Mouse (Mus musculus) lung, postnatal 36 days (tissue): ENCODE measurements around the gene Pla2g5.
A peak's percentile ranks its signal among the peaks of the same experiment; 100 is the strongest.

Experiments used
- DNase-seq: peaks from one replicate; pipeline ENCODE4 v3.0.0; 2022; ENCODE audit warnings: mixed read lengths

The Pla2g5 gene

DNA sequence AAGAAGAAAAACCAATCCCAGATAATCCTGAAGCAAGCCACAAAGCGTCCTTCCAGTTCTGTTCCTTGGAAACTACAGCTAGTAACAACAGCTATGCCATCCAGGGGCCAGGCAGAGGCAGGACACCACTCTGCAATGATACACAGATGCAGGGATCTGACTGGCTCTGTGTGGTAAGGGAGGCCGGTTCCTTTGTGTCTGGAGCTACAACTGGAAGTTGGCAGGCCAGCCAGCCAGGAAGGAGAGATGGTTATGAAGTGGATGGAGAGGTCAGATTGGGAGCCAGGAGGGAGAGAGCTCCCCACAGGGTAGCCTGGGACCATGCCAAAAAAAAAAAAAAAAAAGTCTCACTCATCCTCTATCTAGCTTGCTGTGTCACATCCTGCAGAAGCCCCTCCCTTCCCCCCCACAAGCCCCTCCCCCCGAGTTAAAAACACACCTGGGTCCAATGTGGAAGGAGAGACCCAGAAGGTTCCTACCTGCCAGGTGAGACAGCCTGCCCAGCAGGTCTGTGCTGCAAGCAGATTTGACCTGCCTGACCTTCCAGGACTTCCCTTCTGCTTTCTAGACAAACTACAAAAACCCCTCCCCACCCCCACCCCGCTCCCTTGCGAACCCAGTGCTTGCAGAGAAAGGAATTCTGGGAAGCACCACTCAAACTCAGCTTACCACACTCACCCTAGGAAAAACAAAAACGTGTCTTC, 66.6 kb downstream of the Pla2g5 start:
- no peak for DNase-seq

DNA sequence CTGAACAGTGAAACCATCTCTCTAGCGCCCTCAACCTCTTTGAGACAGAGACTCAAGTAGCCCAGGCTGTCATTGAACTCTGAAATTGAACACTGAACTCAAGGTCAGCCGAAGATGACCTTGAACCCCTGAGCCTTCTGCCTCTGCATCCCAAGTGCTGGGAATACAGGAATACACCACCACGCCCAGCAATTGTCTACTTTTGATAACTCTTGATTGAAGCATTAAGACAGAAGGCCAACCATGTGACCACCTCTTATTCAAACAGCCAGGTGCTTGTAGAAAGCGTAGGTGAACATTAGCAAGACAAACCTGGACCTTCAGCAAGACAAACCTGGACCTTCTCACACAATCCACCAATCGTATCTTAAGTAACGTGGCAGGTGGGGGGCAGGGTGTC, 68.9 kb downstream of the Pla2g5 start:
- no peak for DNase-seq

DNA sequence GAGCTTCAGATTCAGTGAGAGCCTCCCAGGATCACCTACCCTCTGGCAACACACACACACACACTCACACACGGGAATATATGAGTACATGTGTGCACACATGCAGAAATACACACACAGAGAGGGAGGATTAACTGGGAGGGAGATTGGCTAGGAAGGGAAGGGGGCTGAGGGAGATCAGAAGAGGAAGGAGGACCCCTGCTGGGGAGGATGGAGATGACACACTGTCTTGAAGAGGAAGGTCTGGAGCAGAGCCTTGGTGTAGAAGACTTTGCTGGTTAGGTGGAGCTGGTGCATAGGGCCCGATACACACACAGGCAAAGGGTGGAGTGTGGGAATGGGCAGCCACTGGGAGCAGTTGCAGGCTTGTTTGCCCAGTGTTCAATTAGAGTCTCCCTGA, 70.0 kb downstream of the Pla2g5 start:
- peak; percentile 35 for DNase-seq

- DNase-seq: peak; percentile 40
These were observed 70.7 kb downstream of the Pla2g5 start for GRCm38 (mm10) chr4:138792599-138792998.

DNA sequence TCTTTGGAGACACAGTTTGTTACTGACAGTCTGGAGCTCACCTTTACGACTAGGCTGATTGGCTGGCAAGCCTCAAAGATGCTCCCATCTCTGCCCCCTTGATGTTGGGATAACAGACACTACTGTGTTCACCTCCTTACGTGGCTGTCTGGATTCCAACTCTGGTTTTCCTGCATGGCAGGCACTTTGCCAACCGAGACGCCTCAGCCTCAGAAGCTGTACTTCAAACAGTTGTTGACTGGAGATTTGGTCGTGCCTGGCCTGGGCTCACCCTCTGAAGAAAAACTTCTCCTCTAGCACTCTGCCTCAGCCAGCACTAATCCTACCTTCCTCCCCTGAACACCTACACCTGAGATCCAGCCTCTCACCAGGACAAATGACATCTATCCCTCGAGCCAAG, 71.8 kb downstream of the Pla2g5 start:
- no peak for DNase-seq

GRCm38 (mm10) chr4:138788381-138788780, 74.9 kb downstream of the Pla2g5 start:
- no peak for DNase-seq

- no peak for DNase-seq
These were observed 77.1 kb downstream of the Pla2g5 start for GRCm38 (mm10) chr4:138786141-138786540.

GRCm38 (mm10) chr4:138785721-138786120, 77.6 kb downstream of the Pla2g5 start:
- DNase-seq: no peak

DNA sequence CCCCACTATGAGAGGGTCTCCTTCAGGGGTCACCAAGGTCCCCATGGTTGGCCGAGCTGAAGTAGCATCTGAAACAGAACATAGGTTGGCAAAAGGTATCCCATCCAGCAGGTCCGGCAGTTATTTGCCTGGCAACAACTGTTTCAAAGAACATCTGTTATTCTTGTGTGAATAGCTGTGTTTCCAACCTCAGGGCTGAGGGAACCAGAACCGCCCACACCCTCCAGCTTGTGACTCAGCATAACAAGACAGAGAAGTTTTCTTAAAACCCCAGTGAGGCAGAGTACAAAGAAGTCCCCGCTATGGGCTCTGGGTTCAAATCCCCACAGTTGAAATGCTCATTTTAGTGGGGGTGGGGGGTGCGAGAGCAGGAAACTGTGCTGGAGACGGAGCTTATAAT, 81.2 kb downstream of the Pla2g5 start:
- no peak for DNase-seq

DNA sequence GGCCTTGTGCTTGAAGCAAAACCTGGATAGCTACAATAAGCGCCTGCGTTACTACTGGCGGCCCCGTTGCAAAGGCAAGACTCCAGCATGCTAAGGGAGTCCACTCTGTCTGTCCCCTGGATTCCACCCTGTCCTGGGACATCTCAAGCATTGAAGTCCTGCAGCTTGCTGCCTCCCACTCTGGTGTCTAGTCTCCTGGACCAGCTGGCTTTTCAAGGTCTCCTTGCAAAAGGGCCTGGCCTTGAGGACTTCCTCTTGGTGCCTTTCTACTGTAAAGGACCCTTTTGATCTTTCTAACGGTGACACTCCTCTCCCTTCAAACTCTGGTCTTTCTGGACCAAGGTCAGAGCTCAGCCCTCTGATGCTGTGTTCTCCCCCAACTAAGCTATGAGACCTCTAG, 83.0 kb downstream of the Pla2g5 start:
- no peak for DNase-seq

DNA sequence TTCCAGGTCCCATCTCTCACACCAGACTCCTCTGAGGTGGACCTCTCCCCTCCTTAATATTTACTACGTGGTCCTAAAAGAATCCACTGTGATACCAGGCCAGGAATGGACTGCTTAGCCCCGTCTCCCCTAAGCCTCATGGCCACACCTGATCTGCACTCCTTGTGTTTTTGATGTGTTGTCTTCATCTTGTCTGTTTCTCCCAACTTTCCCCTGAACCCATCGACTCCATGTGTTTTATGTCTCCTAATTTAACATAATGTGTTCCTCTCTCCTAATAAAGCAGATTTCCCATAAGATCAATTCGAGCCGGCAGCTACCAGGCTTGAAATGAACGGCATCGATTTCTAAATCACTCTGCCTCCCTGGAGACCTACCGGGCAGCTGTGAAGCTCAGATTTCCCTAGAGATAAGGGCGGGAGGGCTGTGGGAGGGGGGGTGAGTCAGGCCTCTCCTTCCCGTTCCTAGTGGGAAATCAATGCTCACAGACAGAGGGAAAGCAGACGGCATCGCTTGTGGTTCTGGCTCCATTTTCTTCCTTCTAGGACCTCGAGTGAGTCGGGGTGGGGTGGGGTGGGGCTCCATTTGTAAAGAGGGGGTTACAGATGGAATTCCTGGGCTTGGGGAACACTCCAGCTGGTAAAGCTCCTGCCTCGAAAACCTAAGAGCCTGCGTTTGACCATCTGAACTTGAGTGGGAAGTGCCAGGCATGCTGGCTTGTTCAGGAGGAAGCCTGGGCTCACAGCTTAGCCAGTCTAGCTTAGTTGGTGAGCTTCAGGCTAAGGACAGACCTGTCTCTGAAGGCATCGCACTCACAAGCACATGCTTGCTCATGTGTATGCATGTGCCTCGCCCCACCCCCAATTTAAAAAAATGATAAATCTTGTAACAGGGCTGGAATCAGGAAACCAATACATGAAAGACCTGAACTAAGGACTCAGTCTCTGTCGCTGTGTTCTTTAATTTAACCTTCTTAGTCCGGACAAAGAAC, 85.6 kb downstream of the Pla2g5 start:
- DNase-seq: no peak

DNA sequence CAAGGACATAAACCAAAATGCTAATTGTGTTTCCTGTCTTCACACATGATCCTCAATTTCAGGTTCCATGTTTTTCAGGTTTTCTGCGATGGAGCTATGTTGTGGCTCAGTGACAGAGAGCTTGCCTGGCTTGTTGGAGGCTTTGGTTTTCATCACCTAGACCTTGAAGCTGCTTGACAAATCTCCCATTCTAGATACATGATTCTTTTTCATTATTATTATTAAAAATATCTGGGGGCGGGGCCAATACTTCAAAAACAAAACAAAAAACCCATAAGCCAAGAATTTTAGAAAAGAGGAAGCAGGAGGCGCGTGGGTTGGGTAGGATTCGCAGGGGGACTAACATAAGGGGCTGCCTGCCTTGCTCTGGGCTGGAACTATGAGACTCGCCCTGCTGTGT, 87.8 kb downstream of the Pla2g5 start, which contains the start of gene Pla2g2d:
TSS of gene Pla2g2d (plus strand) at position 301 of the 400 bp plus-strand sequence.
- DNase-seq: no peak

DNA sequence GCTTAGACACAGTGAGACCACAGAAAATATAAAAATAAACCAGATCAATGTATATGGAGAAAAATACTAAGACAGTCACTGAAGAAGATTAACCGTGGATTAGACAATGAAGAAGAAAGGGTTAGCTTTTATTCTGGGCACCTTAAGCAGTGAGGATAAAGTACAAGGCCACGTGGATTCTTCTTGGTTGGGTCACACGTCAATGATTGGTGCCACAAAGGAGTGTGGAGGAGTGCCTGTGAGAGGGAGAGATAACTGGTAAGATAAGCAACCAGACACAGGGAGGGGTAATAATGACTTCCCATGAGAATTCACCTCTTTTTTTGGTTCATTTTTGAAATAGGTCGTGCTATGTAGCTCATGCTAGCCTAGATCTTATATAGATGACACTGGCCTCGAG, 90.9 kb downstream of the Pla2g5 start:
- DNase-seq: no peak

DNA sequence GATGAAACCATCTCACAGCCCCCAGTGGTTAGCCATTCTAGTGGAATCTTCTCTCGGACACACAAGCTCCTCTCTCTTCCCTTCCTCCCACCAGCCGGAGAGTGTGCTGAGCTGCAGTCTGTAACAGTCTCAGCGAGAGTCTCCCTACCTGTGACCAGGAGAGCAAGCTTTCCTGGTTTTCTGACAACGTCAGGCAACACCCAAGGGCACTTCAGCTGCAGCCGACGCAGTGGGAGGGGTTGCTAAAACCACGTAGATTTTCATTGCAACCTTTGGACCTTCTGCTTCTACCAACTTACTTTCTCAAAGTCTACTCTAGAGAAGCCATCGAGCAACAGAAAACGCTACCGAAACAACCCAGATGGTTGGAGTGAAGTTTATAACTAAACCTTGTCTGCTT, 91.3 kb downstream of the Pla2g5 start:
- DNase-seq: no peak

DNA sequence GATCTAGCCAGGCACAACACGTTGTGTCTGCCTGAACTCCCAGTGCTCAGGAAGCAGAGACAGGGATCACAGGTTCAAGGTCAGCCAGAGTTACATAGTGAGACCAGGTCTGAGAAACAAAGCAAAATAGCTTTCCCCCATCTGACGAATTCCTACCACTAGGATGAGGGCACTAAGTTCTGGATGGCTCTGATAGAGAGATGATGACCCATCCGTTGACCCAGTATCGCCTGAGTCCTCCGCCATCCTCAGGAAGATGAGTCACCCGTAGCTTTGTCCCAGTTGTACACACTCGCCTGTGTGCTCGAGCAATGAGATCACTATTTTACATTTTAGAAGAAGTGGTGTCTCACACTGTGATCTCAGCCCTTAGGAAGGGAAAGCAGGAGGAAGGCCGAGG, 101.0 kb downstream of the Pla2g5 start:
- DNase-seq: no peak

- DNase-seq: no peak
These were observed 105.9 kb downstream of the Pla2g5 start, which contains the start of gene Pla2g2f for GRCm38 (mm10) chr4:138757416-138757815. Pla2g2f (minus strand) TSS chr4:138757626.

DNA sequence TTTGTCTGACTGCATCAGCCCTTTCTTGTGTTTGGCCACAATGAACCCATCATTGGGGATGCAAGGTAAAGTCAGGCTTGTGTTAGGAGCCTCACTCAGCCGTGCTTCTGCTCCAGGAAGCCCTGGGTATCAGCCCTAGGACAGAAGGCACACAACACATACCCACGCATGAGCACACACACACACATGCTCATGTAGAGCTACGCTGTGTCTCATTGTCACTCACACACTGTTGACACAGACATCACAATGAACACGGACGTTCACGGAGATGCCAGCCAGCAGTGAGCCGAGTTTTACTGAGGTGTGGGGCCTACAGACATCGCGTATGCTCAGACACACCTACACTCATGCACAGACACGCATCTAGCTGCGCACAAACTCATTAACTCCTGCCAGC, 107.3 kb downstream of the Pla2g5 start:
- DNase-seq: no peak

DNA sequence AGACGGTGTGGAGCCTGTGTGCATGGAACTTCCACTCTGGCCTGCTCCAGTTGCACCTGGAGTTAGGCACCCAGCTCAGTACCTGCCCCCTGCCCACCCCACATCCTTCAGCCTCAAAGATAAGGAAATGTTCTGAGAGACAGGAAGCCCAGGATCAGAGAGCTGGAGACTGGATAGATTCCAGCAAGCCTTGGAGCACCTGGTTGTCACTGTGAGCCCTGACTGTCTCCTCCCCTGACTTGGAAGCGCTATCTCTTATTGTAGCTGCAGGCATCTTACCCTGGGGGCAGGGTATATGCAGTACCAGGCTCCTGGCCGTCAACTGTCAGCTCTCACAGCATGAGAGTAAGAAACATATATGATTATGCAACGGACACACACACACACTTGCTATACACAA, 107.8 kb downstream of the Pla2g5 start:
- no peak for DNase-seq

GRCm38 (mm10) chr4:138754432-138754831, 108.8 kb downstream of the Pla2g5 start:
- no peak for DNase-seq

DNA sequence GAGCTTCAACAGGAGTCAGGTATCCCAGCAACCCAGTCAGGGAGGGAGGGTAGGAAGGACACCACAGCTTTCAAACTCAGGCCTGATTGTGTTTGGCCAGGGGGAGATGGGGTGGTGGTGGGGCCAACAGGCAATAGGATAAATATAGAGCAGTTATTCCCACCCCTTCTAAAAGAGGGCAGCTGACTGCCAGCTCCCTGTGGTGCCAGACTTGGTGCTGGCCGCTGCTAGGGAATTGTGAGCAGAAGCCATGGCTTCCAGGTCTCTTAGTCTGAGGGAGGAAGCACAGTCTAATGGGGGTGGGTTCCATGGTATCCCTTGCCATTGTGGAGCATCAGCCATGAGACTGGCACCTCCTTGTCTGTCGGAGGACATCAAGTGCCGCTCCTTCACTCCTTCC, 109.7 kb downstream of the Pla2g5 start:
- DNase-seq: no peak

GRCm38 (mm10) chr4:138752603-138753002, 110.7 kb downstream of the Pla2g5 start:
- DNase-seq: no peak
